In genomic region chr13:58485011-58485410, GRCm38 (mm10) we compare ENCODE assay signal across 33 mouse cellular contexts.
"Had no signal": no experiment of that assay in that cellular context is flagged by ENCODE, and none has a peak within 500 bp of the region (broad histone marks: within the 10 kb centered on the region; RNA-seq: fewer than 3 reads in every experiment).

No protein-coding gene starts in this region.

- ATAC-seq: hindbrain, embryonic 16.5 days; hindbrain, postnatal 0 days; inflammation-experienced regulatory T-cells, adult 6 months; intestine, embryonic 15.5 days; intestine, embryonic 16.5 days; intestine, postnatal 0 days had no signal

- H3K4me1 ChIP-seq: hindbrain, embryonic 12.5 days; intestine, embryonic 15.5 days; kidney, embryonic 15.5 days had no signal

- H3K27ac ChIP-seq: heart, embryonic 13.5 days; heart, embryonic 15.5 days; hindbrain, embryonic 10.5 days; hindbrain, embryonic 12.5 days; hindbrain, embryonic 13.5 days; hindbrain, embryonic 14.5 days; hindbrain, embryonic 15.5 days; hindbrain, postnatal 0 days; intestine, embryonic 15.5 days; kidney, embryonic 15.5 days; kidney, postnatal 0 days; layer of hippocampus, adult 2 months; left cerebral cortex, adult 2 months had no signal

- H3K9ac ChIP-seq: heart, embryonic 13.5 days; heart, embryonic 15.5 days; hindbrain, embryonic 12.5 days; hindbrain, embryonic 13.5 days; hindbrain, embryonic 14.5 days; hindbrain, embryonic 15.5 days; intestine, embryonic 15.5 days; kidney, embryonic 15.5 days had no signal

- H3K4me3 ChIP-seq: heart, embryonic 13.5 days; heart, embryonic 15.5 days; hindbrain, embryonic 10.5 days; hindbrain, embryonic 12.5 days; hindbrain, embryonic 13.5 days; hindbrain, embryonic 15.5 days; intestine, embryonic 15.5 days; kidney, embryonic 15.5 days; layer of hippocampus, adult 2 months; left cerebral cortex, adult 2 months had no signal

- H3K9me3 ChIP-seq: heart, embryonic 13.5 days; heart, embryonic 15.5 days; hindbrain, embryonic 10.5 days; hindbrain, embryonic 12.5 days; hindbrain, embryonic 13.5 days; hindbrain, embryonic 15.5 days; intestine, embryonic 15.5 days; kidney, embryonic 15.5 days had no signal

- H3K4me2 ChIP-seq: heart, embryonic 13.5 days; heart, embryonic 15.5 days; hindbrain, embryonic 12.5 days; hindbrain, embryonic 13.5 days; hindbrain, embryonic 14.5 days; hindbrain, embryonic 15.5 days; intestine, embryonic 15.5 days; kidney, embryonic 15.5 days had no signal

- H3K27me3 ChIP-seq: heart, embryonic 13.5 days; heart, embryonic 15.5 days; hindbrain, embryonic 12.5 days; hindbrain, embryonic 13.5 days; hindbrain, embryonic 15.5 days; intestine, embryonic 15.5 days; kidney, embryonic 15.5 days had no signal

- H3K36me3 ChIP-seq: heart, embryonic 13.5 days; heart, embryonic 15.5 days; hindbrain, embryonic 10.5 days; hindbrain, embryonic 12.5 days; hindbrain, embryonic 13.5 days; hindbrain, embryonic 15.5 days; intestine, embryonic 15.5 days; kidney, embryonic 15.5 days had no signal

- DNase-seq: heart, postnatal 10 days; heart, postnatal 14 days; heart, postnatal 36 days; heart, postnatal 4 days; kidney, adult 11 months; kidney, adult 18-20 months; kidney, adult 2 months; kidney, adult 8-10 months; kidney, adult 9 months; kidney, postnatal 10 days; kidney, postnatal 14 days; kidney, postnatal 25 days; kidney, postnatal 36 days; kidney, postnatal 4 days; layer of hippocampus, adult 9-11 months; layer of hippocampus, postnatal 36 days had no signal
